Mouse (Mus musculus) stomach, postnatal 0 days (tissue): ENCODE results near the gene Hoxd12. TPM values are rescaled to one million over a fixed set of nuclear protein-coding genes. Genes with fewer than 3 reads are reported as not detected.

Source experiments
- ATAC-seq: fragments of 200-750 bp; cut with Nextera tagmentation; 2 replicates; pipeline ENCODE4 v1.8.0; 2017; ENCODE audit not compliant: low FRiP score, low TSS enrichment
- DNase-seq: peaks from one replicate; pipeline ENCODE4 v3.0.0-alpha.2; 2016; ENCODE audit warnings: low spot score
- H3K27ac ChIP-seq: fragments of 300-500 bp; sonication (generic); replicated peaks from 2 replicates; pipeline ENCODE4 v1.5.1; 2014; ENCODE audit warnings: mild to moderate bottlenecking, control low read depth
- H3K27me3 ChIP-seq: fragments of 300-500 bp; sonication (generic); 2 replicates; pipeline ENCODE4 v1.6.1; 2014; ENCODE audit warnings: low read length; ENCODE audit not compliant: control insufficient read depth, insufficient read depth
- H3K36me3 ChIP-seq: fragments of 300-500 bp; sonication (generic); 2 replicates; pipeline ENCODE4 v1.6.1; 2014; ENCODE audit warnings: low read length, mixed read lengths; ENCODE audit not compliant: control insufficient read depth, insufficient read depth
- H3K4me1 ChIP-seq: fragments of 300-500 bp; sonication (generic); replicated peaks from 2 replicates; pipeline ENCODE4 v1.6.1; 2014; ENCODE audit warnings: antibody characterized with exemption; ENCODE audit not compliant: control insufficient read depth, insufficient read depth
- H3K4me2 ChIP-seq: fragments of 300-500 bp; sonication (generic); replicated peaks from 2 replicates; pipeline ENCODE4 v1.6.1; 2014; ENCODE audit warnings: low read depth, mild to moderate bottlenecking, control low read depth, moderate library complexity
- H3K4me3 ChIP-seq: fragments of 300-500 bp; sonication (generic); 2 replicates; pipeline ENCODE4 v1.5.1; 2014; ENCODE audit warnings: low read depth, low read length, control low read depth
- H3K9ac ChIP-seq: fragments of 300-500 bp; sonication (generic); 2 replicates; pipeline ENCODE4 v1.6.1; 2014; ENCODE audit warnings: mild to moderate bottlenecking, low read length, control low read depth, mixed read lengths
- H3K9me3 ChIP-seq: fragments of 300-500 bp; sonication (generic); 2 replicates; pipeline ENCODE4 v1.6.1; 2016; ENCODE audit warnings: low read length; ENCODE audit not compliant: control insufficient read depth
- CTCF ChIP-seq: IDR thresholded peaks from 2 replicates; pipeline ENCODE4 v1.5.1; 2016; ENCODE audit warnings: antibody characterized with exemption, low read depth, mild to moderate bottlenecking, moderate library complexity
- EP300 ChIP-seq: optimal IDR thresholded peaks from 2 replicates; pipeline ENCODE3; 2016; ENCODE audit warnings: antibody characterized with exemption
- WGBS: fragments of 180-500 bp; shearing (Covaris S2); extraction: QIAGEN DNeasy Blood & Tissue Kit; methylation state at CpG from one replicate; pipeline ENCODE4 v1.1.7; 2014; 5-methylcytosine and 5-hydroxymethylcytosine counted together
- polyA plus RNA-seq: library from polyadenylated mRNA; unstranded; fragments of >200 nt; fragmentation: Nextera tagmentation; extraction: Ambion mirVana; gene quantifications from 2 replicates; pipeline ENCODE4 v1.2.1, GENCODE M21; 2015

The Hoxd12 gene
- polyA plus RNA-seq, 1 experiment from 2014 or later: not detected

DNA sequence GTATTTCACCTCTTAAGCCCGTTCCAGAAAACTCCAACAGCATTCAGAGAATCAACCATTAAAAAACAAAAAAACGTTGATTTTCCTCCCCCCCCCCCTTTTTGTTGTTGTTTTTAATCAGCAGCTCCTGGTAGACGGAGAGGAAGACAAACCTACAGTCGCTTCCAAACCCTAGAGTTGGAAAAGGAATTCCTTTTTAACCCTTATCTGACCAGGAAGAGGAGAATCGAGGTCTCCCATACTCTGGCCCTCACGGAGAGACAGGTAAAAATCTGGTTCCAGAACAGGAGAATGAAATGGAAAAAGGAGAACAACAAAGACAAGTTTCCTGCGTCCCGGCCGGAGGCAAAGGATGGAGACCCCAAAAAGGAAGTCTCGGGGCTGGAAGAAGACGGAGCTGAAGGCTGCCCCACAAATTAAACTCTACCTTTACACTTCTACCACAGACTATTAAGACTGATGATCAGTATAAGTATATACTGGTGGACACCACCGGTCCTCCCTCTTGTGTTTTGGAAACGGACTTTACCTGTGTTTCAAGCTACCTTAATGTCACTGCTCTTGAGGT lies 31.7 kb downstream of the Hoxd12 start:
- no peaks in the 10 kb centered on the region for H3K4me1 ChIP-seq
- no peak overlapping the region for H3K4me2 ChIP-seq
- TF ChIP-seq CTCF (no peak), EP300 (no peak)
- H3K27ac ChIP-seq: no peak overlapping the region
- 7% methylated on average over 13 of the region's 13 CpGs for WGBS
- no peaks in the 10 kb centered on the region for H3K36me3 ChIP-seq
- H3K9me3 ChIP-seq: no peaks in the 10 kb centered on the region
- H3K9ac ChIP-seq: no peak overlapping the region
- H3K4me3 ChIP-seq: 0 out of 2 replicates have a peak overlapping the region, but pooled peaks have one; percentile 8
- ATAC-seq (no peak), DNase-seq (no peak)
- peaks cover 35% of the 10 kb centered on the region; the same call in 1 of the 2 replicates for H3K27me3 ChIP-seq

DNA sequence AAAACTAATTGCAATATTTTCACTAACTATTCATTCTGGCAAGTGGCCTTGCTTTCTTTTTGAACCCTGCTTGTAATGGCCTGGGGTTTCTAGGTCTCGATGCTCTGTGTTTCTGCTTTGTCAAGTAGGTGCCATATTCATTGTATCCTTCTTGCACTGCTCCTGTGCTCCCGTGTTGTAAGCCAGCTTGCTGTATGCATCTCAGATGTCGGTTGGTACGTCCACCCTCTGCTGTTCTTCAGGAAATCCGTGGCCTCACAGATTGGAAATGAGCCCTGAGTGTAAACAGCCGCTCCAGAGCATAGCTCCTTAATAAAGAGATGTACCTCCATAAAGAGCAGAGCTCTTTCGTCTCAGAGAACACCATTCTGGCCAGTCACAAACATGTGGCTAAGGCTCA lies 32.8 kb downstream of the Hoxd12 start:
- Histone ChIP-seq H3K4me1 (no peaks in the 10 kb centered on the region), H3K36me3 (no peaks in the 10 kb centered on the region), H3K9me3 (no peaks in the 10 kb centered on the region), H3K27me3 (peaks cover 39% of the 10 kb centered on the region; the same call in 1 of the 2 replicates), H3K4me2 (no peak overlapping the region), H3K27ac (no peak overlapping the region), H3K4me3 (no peak overlapping the region), H3K9ac (no peak overlapping the region)
- 26% methylated on average over 7 of the region's 7 CpGs for WGBS
- DNase-seq (no peak), ATAC-seq (no peak)
- no peak for TF ChIP-seq EP300
- no peak for TF ChIP-seq CTCF

DNA sequence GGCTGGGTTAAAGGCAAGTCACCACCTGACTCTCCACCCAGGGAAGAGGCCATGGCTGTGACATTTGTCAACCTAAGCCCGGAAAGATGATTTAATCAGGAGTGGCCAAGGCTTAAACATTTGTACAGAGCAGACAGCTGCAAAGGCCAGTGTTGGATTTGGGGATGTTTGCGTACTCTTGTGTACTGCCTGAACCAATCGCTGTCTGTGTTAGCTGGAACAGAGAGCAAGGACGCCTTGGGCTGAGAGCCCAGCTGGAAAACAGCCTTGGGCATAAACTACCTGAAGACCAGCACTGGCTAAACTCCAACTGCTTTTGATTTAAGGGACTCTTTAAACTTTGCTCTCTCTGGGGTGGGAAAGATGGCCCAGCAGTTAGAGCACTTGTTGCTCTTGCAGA lies 33.9 kb downstream of the Hoxd12 start:
- ATAC-seq (no peak), DNase-seq (no peak)
- H3K9ac ChIP-seq: no peak overlapping the region
- 17% methylated on average over 4 of the region's 4 CpGs for WGBS
- H3K27me3 ChIP-seq: peaks cover 42% of the 10 kb centered on the region; the same call in 1 of the 2 replicates
- TF ChIP-seq CTCF: no peak
- no peak for TF ChIP-seq EP300
- no peaks in the 10 kb centered on the region for H3K9me3 ChIP-seq
- H3K4me1 ChIP-seq: no peaks in the 10 kb centered on the region
- no peaks in the 10 kb centered on the region for H3K36me3 ChIP-seq
- no peak overlapping the region for H3K4me3 ChIP-seq
- no peak overlapping the region for H3K4me2 ChIP-seq
- no peak overlapping the region for H3K27ac ChIP-seq

DNA sequence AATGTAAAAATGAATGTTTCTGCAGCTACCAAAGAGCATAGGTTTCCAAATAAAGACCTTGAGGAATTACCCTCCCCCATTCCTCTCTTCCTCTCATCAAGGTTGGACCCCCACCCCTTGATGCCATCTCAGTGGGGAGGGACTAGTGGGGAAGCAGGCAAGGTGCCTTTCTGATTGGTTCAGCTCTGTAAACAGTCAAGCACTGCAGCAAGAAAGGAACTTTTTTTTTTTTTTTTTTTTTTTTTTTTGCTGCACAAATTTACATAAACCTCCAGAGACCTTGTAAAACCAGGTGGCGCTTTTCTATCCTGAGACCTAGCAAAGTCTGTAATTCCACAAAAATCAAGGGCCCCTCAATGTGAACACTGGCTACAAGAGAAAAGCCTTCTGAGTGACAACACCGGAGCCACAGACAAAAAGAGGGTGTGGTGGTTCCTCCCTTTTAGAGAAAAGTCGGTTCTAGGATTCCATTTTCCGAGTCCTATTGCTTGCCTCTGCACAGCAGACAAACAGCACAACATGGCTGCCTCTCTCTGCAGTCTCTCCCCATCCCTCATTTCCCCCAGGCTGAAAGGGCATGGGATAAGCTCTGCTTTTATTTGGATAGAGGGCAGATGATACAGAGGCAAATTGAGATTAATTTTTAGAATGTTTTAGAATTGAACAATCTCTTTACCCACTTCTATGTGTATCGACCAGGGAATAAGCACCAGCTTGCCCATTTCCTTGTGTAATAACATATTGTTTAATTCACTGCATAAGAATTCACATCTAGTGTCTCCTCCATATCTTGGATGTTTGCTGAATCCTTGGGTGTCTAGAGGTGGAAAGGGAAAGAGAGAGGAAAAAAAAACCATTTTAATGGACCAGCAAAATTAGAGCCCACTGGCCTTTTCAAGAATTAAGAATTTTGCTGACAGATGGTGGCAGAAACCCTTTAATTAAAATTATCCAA lies 34.9 kb downstream of the Hoxd12 start:
- Histone ChIP-seq H3K27ac (no peak overlapping the region), H3K4me1 (no peaks in the 10 kb centered on the region), H3K36me3 (no peaks in the 10 kb centered on the region), H3K4me2 (no peak overlapping the region), H3K9ac (no peak overlapping the region), H3K9me3 (no peaks in the 10 kb centered on the region), H3K27me3 (peaks cover 36% of the 10 kb centered on the region; the same call in 1 of the 2 replicates), H3K4me3 (no peak overlapping the region)
- TF ChIP-seq EP300 (no peak), CTCF (no peak)
- 11% methylated on average over 5 of the region's 5 CpGs for WGBS
- no peak for DNase-seq
- ATAC-seq: no peak

DNA sequence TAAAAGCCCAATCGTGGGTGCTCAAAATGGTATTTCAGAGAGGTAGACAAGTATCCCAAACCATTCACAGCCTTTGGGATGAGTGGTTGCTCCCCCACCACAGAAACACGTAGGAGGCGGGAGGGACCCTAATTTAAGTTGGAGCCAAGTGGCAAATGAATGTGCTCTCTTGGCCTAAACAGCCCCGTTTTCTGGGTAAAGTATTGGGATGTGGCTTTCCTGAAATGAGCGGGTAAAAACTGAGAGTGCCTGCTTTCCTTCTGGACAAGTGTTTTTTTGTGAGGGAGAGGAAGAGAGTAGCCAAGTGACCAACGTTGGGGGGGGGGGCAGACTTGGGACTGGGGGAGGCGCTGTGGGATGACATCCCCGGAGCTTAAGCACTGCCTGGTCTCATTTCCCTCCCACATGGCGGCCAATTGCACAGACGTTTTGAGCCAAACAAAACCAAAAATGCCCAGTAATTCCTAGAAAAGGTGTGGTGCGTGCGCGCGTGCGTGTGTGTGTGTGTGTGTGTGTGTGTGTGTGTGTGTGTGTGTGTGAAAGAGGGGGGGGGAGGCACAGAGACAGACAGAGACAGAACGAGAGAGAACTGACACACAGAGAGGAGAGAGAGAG lies 36.2 kb downstream of the Hoxd12 start:
- WGBS: 3% methylated on average over 16 of the region's 16 CpGs
- Histone ChIP-seq H3K27ac (no peak overlapping the region), H3K4me2 (no peak overlapping the region; the same call in 1 of the 2 replicates), H3K4me1 (no peaks in the 10 kb centered on the region), H3K4me3 (no peak overlapping the region), H3K9me3 (no peaks in the 10 kb centered on the region), H3K36me3 (no peaks in the 10 kb centered on the region), H3K9ac (no peak overlapping the region), H3K27me3 (peaks cover 37% of the 10 kb centered on the region; the same call in 1 of the 2 replicates)
- ATAC-seq (no peak), DNase-seq (no peak)
- TF ChIP-seq CTCF: no peak
- no peak for TF ChIP-seq EP300
